Mouse (Mus musculus): Measurements from ENCODE around the gene Pxmp4. TPM values are rescaled to one million over a fixed set of nuclear protein-coding genes. Genes with fewer than 3 reads are reported as not detected.

Gene Pxmp4
- 9.4 and 13.8 TPM in 2 replicates for polyA plus RNA-seq (2016; fragmentation: Nextera tagmentation; extraction: Ambion mirVana)

DNA sequence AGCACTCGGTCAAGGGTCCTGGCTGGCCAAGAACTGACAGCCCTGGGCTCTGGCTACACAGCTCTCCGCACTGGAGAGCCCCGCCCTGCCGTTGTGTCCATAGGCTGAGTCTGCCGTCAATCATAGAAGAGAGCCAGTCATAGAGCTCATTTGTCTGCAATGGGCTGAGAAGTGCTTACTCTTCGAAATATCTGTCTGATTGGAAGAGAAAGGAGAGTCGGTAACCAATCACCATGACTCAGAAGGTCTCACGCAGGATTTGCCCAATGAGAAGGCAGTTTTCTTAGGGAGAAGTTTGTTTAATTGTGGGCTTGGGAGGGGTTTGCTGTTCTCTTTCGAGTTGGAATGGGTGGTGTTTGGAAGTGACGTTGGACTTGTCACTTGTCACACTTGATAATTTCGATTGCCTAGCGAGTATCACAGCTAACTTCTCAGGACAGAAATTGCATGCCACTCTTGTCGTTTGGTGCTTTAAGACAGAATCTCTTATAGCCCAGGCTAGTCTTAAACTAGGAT lies at the start of gene Pxmp4:
TSS of gene Pxmp4 (minus strand) at position 71 of the 516 bp plus-strand sequence.
- no peaks in the 10 kb centered on the region for H3K9me3 ChIP-seq
- under 1% methylated on average over 13 of the region's 13 CpGs for WGBS
- peak within 1 kb of the TSS; percentile 75 for H3K9ac ChIP-seq (replicated peaks)
- H3K4me2 ChIP-seq (replicated peaks), result peak within 1 kb of the TSS; percentile 66
- no peaks in the 10 kb centered on the region for H3K36me3 ChIP-seq
- peak within 1 kb of the TSS; percentile 40 for H3K27ac ChIP-seq (replicated peaks)
- peaks cover 11% of the 10 kb centered on the region for H3K4me1 ChIP-seq
- peak; percentile 100 for ATAC-seq (ENCODE audit: low FRiP score, low read depth)
- H3K27me3 ChIP-seq, result peaks cover 5% of the 10 kb centered on the region
- peak within 1 kb of the TSS; percentile 66 for H3K4me3 ChIP-seq

DNA sequence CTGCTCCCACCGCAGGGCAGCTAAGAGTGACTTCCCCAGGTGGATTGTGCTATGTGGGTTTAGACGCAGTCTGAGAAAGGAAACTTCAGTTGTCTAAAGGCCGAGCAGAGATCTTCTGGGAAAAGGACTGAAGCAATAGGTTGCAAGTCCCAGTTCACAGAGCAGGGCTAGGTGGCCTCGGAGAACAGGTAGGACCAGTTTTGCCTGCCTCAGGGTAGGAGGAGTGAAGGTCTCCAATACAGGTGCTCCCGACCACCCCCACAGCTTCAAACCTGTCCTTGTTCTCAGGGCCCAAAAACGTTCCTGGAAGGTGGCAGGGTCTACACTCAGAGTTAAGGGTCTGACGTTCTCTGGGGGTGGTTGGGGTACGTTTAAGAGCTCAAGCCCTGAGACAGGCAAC lies 47.9 kb upstream of the Pxmp4 start, which contains the start of gene Chmp4b:
TSS of gene Chmp4b (plus strand) at position 343 of the 400 bp plus-strand sequence.
- Histone ChIP-seq H3K9ac (replicated peaks) (no peak within 1 kb of the TSS), H3K27ac (replicated peaks) (no peak within 1 kb of the TSS), H3K4me2 (replicated peaks) (no peak within 1 kb of the TSS), H3K4me3 (no peak within 1 kb of the TSS), H3K27me3 (no peaks in the 10 kb centered on the region), H3K9me3 (0 out of 2 replicates have a peak, but pooled peaks cover 5% of the 10 kb centered on the region), H3K36me3 (no peaks in the 10 kb centered on the region), H3K4me1 (0 out of 2 replicates have a peak, but pooled peaks cover 3% of the 10 kb centered on the region)
- 60% methylated on average over 8 of the region's 8 CpGs for WGBS
- ATAC-seq (ENCODE audit: low FRiP score, low read depth), result no peak

DNA sequence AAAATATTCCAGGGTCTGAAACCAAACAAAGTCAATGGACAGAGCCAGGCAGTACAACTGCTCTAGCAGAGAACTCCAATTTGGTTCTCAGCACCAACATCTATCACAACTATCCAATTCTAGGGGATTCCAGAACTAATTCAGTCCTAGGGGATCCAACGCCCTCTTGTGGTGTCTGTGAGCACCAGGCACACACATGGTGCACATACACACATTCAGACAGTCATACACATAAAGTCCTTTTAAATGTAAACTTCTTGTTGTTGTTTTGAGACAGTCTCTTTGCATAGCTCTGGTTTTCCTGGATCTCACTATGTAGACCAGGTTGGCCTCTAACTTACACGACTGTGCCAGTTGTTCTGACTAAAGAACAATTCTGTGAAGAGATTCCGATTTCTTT lies 46.9 kb upstream of the Pxmp4 start:
- 77% methylated on average over 3 of the region's 3 CpGs for WGBS
- no peak overlapping the region for H3K4me3 ChIP-seq
- H3K4me2 ChIP-seq (replicated peaks), result no peak overlapping the region
- no peak overlapping the region for H3K9ac ChIP-seq (replicated peaks)
- 0 out of 2 replicates have a peak, but pooled peaks cover 5% of the 10 kb centered on the region for H3K9me3 ChIP-seq
- ATAC-seq (ENCODE audit: low FRiP score, low read depth), result no peak
- H3K36me3 ChIP-seq, result peaks cover 6% of the 10 kb centered on the region
- H3K4me1 ChIP-seq, result 0 out of 2 replicates have a peak, but pooled peaks cover 3% of the 10 kb centered on the region
- H3K27me3 ChIP-seq, result no peaks in the 10 kb centered on the region
- H3K27ac ChIP-seq (replicated peaks), result no peak overlapping the region

DNA sequence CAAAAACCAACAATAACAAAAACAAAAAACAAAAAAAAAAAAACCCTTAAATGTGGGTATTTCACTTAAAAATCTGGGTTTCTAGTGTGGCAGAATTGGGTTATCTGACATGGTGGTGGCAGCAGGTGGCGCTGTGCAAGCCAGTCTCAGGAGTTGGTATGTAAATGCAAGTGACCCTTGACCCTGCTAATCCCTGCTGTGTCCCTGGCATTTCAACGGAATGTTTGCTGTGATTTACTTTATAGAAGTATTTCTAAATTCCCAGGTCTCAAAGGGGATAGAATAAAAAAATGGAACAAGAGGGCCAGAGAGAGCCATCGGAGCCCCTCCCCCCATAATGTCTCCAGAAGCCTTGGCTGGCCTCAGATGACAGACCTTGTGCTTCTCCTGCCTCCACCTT lies 44.6 kb upstream of the Pxmp4 start:
- ATAC-seq (ENCODE audit: low FRiP score, low read depth), result no peak
- no peak overlapping the region for H3K4me3 ChIP-seq
- H3K27me3 ChIP-seq, result no peaks in the 10 kb centered on the region
- peaks cover 21% of the 10 kb centered on the region for H3K36me3 ChIP-seq
- H3K27ac ChIP-seq (replicated peaks), result no peak overlapping the region
- 0 out of 2 replicates have a peak, but pooled peaks cover 5% of the 10 kb centered on the region for H3K9me3 ChIP-seq
- 0 out of 2 replicates have a peak, but pooled peaks cover 3% of the 10 kb centered on the region for H3K4me1 ChIP-seq
- H3K9ac ChIP-seq (replicated peaks), result no peak overlapping the region
- no peak overlapping the region for H3K4me2 ChIP-seq (replicated peaks)
- WGBS, result 14% methylated on average over 3 of the region's 3 CpGs

DNA sequence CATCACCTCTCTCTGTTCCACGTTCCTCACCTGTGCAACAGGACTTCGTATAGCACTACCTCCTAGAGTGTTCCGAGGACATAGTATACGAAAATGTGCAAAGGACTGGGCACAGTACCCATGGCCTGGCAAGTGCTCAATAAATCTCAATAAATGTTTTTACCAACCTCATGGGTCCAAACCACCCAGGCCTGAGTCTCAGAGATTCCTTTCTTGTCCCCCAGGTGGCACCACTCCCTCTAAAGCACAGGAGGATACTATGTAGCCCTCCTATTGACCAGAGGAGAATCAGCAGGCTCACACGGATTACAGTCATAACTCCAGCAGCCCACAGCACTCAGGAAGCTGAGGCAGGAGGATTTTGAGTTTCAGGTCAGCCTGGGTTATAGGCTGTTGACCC lies 43.1 kb upstream of the Pxmp4 start:
- WGBS, result 84% methylated on average over 5 of the region's 5 CpGs
- peaks cover 33% of the 10 kb centered on the region for H3K36me3 ChIP-seq
- 0 out of 2 replicates have a peak, but pooled peaks cover 3% of the 10 kb centered on the region for H3K4me1 ChIP-seq
- H3K9ac ChIP-seq (replicated peaks), result no peak overlapping the region
- no peaks in the 10 kb centered on the region for H3K27me3 ChIP-seq
- H3K4me2 ChIP-seq (replicated peaks), result no peak overlapping the region
- H3K27ac ChIP-seq (replicated peaks), result no peak overlapping the region
- H3K9me3 ChIP-seq, result 0 out of 2 replicates have a peak, but pooled peaks cover 5% of the 10 kb centered on the region
- ATAC-seq (ENCODE audit: low FRiP score, low read depth), result no peak
- no peak overlapping the region for H3K4me3 ChIP-seq

DNA sequence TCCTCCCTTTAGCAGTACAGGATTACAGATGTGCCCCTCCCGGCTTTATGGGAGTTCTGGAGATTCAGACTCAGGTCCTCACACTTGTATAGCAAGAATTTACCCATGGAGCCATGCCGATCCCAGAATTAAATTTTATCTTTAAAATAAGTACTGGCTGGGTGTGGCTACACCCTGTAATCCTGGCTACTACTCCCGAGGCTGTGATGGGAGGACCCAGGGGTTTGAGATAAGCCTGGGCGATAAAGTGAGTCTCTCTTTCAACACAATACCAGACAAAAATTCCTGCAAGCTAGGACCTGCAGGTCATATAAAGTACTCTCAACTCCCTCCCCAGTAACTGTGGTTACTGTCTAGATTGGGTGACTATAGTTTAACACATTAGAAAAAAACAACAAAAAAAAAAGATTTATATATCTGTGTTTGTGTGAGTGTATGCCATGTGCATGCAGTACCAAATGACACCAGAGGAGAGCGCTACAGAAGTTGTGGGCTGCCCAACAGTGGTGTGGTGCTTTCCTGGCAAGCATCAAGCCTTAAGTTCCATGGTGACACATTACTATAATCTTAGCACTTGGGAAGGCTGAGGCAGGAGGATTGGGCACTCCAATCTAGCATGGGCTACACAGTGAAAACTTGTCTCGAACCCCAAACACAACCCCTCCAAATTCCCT lies 39.3 kb upstream of the Pxmp4 start:
- no peaks in the 10 kb centered on the region for H3K4me1 ChIP-seq
- H3K27ac ChIP-seq (replicated peaks), result no peak overlapping the region
- no peak overlapping the region for H3K9ac ChIP-seq (replicated peaks)
- H3K4me3 ChIP-seq, result no peak overlapping the region
- H3K36me3 ChIP-seq, result peaks cover 56% of the 10 kb centered on the region
- no peak overlapping the region for H3K4me2 ChIP-seq (replicated peaks)
- H3K27me3 ChIP-seq, result no peaks in the 10 kb centered on the region
- peaks cover 4% of the 10 kb centered on the region; the same call in 1 of the 2 replicates for H3K9me3 ChIP-seq
- WGBS, result 91% methylated on average over 6 of the region's 6 CpGs
- ATAC-seq (ENCODE audit: low FRiP score, low read depth), result no peak

DNA sequence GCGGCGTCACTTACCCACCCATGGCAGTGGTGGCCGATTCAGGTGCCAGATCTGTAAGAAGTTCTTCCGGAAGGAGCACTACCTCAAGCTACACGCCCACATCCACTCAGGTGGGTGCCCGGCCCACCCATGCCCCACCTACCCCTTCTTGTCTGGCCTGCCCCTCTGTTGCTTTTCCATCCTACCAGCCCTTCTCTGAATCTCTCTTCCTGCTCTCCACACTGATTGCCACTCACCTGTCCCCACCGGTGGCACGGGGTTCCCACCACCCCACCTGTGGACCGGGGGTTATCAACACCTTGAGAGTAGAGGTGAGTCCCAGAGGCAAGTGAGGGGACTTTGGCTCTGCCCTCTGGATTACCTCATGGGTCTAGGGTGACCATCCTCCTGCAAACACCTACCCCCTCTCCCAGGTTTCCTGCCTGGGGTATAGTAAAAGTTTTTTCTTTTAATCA lies 38.5 kb upstream of the Pxmp4 start:
- Histone ChIP-seq H3K4me3 (no peak overlapping the region), H3K9me3 (peaks cover 4% of the 10 kb centered on the region; the same call in 1 of the 2 replicates), H3K27ac (replicated peaks) (no peak overlapping the region), H3K36me3 (peaks cover 59% of the 10 kb centered on the region), H3K4me1 (no peaks in the 10 kb centered on the region), H3K9ac (replicated peaks) (no peak overlapping the region), H3K27me3 (no peaks in the 10 kb centered on the region), H3K4me2 (replicated peaks) (no peak overlapping the region)
- 97% methylated on average over 9 of the region's 9 CpGs for WGBS
- no peak for ATAC-seq (ENCODE audit: low FRiP score, low read depth)

DNA sequence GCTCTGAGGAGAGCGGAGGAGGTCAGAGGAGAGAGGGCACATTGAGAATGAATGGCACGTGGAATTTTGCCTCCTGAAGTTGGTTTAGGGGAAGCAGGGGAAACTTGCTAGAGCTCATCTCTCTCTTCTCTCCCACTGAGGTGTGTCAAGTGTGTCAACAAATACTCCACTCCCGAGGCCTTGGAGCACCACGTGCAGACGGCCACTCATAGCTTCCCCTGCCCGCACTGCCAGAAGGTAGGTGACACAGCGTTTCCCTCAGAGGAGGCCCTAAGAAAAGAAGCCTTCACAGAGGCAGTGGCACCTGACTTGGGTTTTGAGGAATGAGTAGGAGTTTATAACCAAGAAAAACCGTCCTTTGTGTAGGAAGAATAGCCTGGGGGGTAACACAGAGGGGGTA lies 37.7 kb upstream of the Pxmp4 start:
- no peak overlapping the region for H3K27ac ChIP-seq (replicated peaks)
- ATAC-seq (ENCODE audit: low FRiP score, low read depth), result no peak
- H3K36me3 ChIP-seq, result peaks cover 59% of the 10 kb centered on the region
- WGBS, result 80% methylated on average over 8 of the region's 8 CpGs
- H3K27me3 ChIP-seq, result no peaks in the 10 kb centered on the region
- no peak overlapping the region for H3K9ac ChIP-seq (replicated peaks)
- H3K4me3 ChIP-seq, result no peak overlapping the region
- no peak overlapping the region for H3K4me2 ChIP-seq (replicated peaks)
- no peaks in the 10 kb centered on the region for H3K4me1 ChIP-seq
- H3K9me3 ChIP-seq, result peaks cover 4% of the 10 kb centered on the region; the same call in 1 of the 2 replicates

DNA sequence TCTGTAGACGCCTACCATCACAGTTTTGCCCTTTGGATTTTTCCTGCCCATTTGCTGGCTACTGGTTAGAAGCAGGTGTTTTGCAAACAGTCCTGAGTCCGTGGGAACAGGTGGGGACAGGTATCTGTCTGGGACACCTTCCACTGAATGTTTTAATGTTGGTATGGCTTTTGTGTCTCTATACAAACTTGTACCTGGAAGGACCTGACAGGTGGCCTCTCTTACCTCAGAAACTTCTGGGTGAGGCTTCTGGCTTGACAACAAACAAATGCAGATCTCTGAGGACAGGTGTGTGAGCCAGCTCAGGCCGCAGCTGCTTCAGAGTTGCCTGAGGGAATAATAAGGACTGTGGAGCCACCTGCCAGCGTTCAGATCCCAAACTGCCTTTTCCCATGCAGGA lies 35.6 kb upstream of the Pxmp4 start:
- no peak overlapping the region for H3K9ac ChIP-seq (replicated peaks)
- H3K27me3 ChIP-seq, result no peaks in the 10 kb centered on the region
- no peaks in the 10 kb centered on the region for H3K4me1 ChIP-seq
- 95% methylated on average over 4 of the region's 4 CpGs for WGBS
- H3K4me2 ChIP-seq (replicated peaks), result no peak overlapping the region
- H3K9me3 ChIP-seq, result peaks cover 4% of the 10 kb centered on the region; the same call in 1 of the 2 replicates
- H3K36me3 ChIP-seq, result peaks cover 61% of the 10 kb centered on the region
- H3K4me3 ChIP-seq, result no peak overlapping the region
- ATAC-seq (ENCODE audit: low FRiP score, low read depth), result no peak
- no peak overlapping the region for H3K27ac ChIP-seq (replicated peaks)

DNA sequence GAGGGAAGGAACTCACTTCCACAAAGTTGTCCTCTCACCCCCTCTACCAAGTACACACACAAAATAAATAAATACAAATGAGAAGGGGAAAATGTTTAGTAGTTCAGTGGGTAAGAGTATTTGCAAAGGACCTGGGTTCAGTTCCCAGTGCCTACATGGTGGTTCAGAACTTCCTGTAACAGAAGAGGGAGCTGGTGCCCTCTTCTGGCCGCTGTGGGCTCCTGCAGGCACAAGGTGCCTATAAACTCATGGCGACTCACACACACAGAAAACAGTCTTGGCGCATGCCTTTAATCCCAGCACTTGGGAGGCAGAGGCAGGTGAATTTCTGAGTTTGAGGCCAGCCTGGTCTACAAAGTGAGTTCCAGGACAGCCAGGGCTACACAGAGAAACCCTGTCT lies 35.0 kb upstream of the Pxmp4 start:
- H3K27me3 ChIP-seq, result no peaks in the 10 kb centered on the region
- H3K4me1 ChIP-seq, result no peaks in the 10 kb centered on the region
- WGBS, result 93% methylated on average over 3 of the region's 3 CpGs
- H3K9ac ChIP-seq (replicated peaks), result no peak overlapping the region
- H3K36me3 ChIP-seq, result peaks cover 59% of the 10 kb centered on the region
- ATAC-seq (ENCODE audit: low FRiP score, low read depth), result no peak
- H3K27ac ChIP-seq (replicated peaks), result no peak overlapping the region
- no peak overlapping the region for H3K4me3 ChIP-seq
- H3K4me2 ChIP-seq (replicated peaks), result no peak overlapping the region
- peaks cover 4% of the 10 kb centered on the region; the same call in 1 of the 2 replicates for H3K9me3 ChIP-seq

DNA sequence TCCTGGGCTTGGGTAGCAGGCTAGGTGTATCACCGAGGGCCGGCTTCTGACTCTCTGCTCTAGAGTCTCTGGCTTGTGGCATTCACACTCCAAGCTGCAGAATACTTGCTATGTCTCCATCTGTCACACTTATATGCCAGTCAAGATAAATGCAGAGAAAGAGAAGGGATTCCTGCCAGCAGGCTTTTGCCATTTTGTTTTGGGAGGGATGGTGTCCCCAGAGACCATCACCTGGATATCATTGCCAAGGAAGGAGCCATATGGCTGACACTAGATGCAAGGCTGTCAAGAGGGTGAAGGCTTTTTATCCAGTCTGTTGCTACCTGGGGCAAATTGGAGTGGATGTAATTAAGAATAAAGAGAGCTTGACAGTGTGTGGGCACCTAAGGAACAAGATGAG lies 32.3 kb upstream of the Pxmp4 start:
- Histone ChIP-seq H3K27me3 (no peaks in the 10 kb centered on the region), H3K4me2 (replicated peaks) (no peak overlapping the region), H3K27ac (replicated peaks) (no peak overlapping the region), H3K4me3 (no peak overlapping the region), H3K36me3 (peaks cover 54% of the 10 kb centered on the region), H3K9me3 (peaks cover 4% of the 10 kb centered on the region; the same call in 1 of the 2 replicates), H3K4me1 (no peaks in the 10 kb centered on the region), H3K9ac (replicated peaks) (no peak overlapping the region)
- ATAC-seq (ENCODE audit: low FRiP score, low read depth), result no peak
- 97% methylated on average over 2 of the region's 2 CpGs for WGBS

DNA sequence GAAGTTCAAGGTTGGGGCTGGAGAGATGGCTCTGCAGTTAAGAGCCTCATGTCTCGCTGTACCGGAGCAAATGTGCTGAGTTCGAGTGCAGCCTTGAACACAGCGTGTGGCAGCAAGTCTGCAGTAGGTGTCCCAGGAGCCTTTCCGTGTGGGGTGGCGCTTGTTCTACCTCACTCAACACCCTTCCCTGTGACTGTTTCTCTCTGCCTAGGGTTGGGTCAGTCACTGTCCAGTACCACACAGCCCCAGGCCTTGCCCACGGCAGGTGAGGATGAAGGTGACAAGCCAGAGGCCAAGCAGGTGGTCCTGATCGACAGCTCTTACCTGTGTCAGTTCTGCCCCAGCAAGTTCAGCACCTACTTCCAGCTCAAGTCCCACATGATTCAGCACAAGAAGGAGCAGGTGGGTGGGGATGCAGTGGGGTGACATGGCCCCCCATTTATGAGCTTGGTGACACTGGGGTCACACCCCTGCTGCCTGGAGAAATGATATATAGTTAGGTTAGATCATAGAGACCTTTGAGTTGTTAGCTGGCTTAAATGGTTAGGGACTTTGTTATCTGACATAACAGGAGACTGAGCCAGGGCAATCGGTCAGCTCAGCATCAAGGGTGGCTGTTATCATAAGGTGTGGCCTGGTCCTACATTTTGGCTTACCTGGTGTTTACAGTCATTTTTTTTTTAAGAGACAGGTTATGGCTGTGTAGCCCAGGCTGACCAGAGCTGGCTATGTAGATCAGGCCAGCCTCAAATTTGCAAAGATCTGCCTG lies 30.6 kb upstream of the Pxmp4 start:
- Histone ChIP-seq H3K4me2 (replicated peaks) (no peak overlapping the region), H3K27me3 (no peaks in the 10 kb centered on the region), H3K36me3 (peaks cover 59% of the 10 kb centered on the region), H3K9me3 (peaks cover 4% of the 10 kb centered on the region; the same call in 1 of the 2 replicates), H3K27ac (replicated peaks) (no peak overlapping the region), H3K4me3 (no peak overlapping the region), H3K4me1 (no peaks in the 10 kb centered on the region), H3K9ac (replicated peaks) (no peak overlapping the region)
- 96% methylated on average over 9 of the region's 9 CpGs for WGBS
- ATAC-seq (ENCODE audit: low FRiP score, low read depth), result no peak

Measured in midbrain, embryonic 12.5 days (tissue).